Mouse (Mus musculus): ENCODE measurements around the gene Zfp322a.

DNA sequence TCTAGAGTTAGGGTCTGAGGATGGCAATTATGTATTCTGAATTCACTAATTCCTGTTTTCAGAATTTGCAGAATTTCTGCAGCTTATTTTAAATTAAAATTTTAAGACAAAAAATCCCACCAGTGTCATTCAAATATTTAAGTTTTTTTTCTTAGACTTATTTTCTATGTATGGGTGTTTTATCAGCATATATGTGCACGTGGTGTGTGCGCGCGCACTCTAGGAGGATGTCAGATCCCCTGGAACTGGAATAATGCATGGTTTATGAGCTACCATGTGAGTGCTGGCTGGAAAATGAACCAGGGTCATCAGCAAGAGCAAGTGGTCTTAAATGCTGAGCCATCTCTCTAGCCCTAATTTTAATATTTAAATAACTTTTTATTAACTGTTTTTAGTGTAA is 1.1 kb upstream of the Zfp322a start:
- TF ChIP-seq EP300 (IDR thresholded peaks at IDR 0.05) (no peak), CTCF (IDR thresholded peaks at IDR 0.05) (no peak)

Data from lung, postnatal 0 days (tissue).